Mouse (Mus musculus) CD8-positive naive resting alpha-beta T cell, adult 2 months (primary cell): ENCODE measurements at regions not wholly inside any gene's neighbourhood (a gene's known extent, or its start where the extent isn't known, plus 50 kb on each side); places are given as distances from the start of the nearest gene placed in this dataset.

ENCODE experiments used
- DNase-seq, 2 experiments: peaks; one replicate each; pipeline ENCODE4 v3.0.0; 2022; ENCODE audit warnings: low read depth in 2 of 2, low spot score in 2 of 2

- DNase-seq: no peak
Measured at GRCm38 (mm10) chr10:91319442-91320112, 138.5 kb upstream of the Tmpo start.

- DNase-seq: no peak
Measured at GRCm38 (mm10) chr10:91314441-91314840, 133.3 kb upstream of the Tmpo start.

GRCm38 (mm10) chr10:91313316-91313715 lies 132.2 kb upstream of the Tmpo start:
- DNase-seq: no peak

- no peak for DNase-seq
Measured at GRCm38 (mm10) chr10:91312913-91313312, 131.8 kb upstream of the Tmpo start.

DNA sequence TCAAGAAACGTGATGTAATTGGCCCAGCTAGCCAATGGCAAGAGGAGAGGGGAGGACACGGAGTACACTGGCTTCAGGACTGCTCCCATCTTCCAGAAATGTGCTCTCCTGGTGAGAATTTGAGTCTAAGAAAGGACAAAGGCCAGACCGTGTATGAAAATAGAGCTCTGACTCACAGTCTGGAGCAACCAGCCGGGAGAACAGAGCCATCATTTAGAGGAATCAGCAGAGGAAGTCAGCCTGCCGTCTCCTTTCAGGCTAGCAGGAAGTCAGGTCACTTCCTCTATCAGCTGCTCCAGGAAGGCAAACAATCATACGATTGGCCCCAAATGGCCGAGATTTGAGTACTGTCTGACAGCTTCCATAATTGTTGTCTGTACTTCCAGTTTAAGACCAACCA lies 119.0 kb upstream of the Tmpo start:
- DNase-seq: no peak

DNA sequence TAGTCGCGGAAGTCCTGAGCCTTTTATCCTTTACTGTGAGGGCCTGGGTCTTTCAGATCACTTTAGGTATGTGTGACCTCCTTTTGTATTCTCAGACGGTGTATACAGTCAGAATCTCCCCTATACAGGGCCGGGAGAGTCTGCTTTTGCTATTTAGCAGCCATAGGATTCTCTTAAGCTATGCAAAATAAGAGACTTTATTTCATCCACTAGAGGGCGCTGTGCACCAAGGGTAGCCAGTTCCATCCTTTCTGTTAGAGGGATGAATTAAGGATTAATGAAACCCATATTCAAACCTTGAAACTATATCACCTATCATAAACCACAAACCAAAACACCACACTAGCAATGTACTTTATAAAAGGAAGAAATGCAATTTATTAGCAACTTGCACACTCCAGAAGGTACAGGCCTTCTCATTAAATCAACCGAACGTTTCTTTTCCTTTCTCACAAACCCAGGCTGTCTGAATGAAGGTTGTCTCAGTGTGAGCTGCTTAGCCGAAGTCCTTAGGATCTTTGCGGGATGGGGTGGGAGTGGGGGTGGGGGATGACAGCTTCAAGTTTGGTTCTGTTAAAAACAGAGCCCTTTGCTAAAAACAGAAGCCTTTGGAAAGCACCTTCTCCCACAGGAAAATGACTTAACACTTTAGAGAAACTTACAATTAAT lies 116.8 kb upstream of the Tmpo start:
- DNase-seq: no peak

GRCm38 (mm10) chr10:91295345-91295744 lies 114.2 kb upstream of the Tmpo start:
- no peak for DNase-seq

DNA sequence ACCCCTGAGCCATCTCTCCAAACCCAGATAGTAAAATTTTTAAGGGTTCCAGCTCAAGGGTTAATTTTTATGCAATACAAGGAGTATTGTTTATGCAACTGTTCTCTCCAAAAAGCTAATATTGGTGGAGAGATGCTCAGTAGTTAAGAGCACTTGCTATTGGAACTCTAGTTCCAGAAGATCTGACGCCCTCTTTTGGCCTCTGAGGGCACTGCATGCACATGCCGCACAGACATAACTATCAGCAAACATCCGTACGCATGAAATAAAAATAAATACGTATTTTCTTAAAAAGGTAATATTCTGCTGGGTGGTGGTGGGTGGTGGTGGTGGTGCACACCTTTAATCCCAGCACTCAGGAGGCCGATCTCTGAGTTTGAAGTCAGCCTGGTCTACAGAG lies 112.1 kb upstream of the Tmpo start:
- no peak for DNase-seq

GRCm38 (mm10) chr10:91284259-91284658 lies 103.1 kb upstream of the Tmpo start:
- no peak for DNase-seq

DNA sequence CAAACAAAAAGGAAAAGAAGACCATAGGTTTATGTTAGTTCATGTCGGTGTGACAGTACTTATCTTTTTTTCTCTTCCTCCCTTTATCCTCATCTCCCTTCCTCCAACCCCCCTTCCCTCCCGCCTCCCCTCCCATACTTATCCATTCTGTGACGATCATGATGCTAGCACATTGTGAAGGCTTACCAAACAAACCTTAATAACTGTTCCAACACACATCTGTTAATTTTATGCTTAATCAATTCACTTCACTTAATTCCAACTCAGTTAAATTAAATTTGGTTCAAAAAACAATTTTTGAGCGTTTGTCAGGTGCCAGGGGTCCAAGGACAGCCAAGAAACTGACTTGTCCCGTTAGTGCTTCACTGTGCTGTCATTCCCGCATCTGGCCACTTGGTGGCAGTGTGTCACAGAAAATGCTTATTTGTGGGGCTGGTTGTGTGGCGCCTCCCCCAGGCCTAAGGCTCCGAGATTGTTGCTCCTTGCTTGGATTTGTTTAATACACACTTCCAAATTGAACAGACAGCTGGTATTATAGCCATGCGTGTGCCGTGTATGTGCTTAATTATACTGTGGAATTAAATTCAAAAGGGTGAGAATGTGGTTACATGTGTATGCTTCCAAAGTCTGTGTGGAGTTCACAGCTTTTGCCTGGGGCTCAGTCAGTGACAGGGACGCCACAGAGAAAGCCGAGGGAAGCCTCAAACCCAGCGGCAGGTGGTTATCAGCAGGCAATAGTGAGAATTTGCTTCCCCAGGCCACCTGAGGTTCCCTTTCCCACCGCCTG lies 90.0 kb upstream of the Tmpo start:
- peak; percentile 75 to 89 for DNase-seq

- DNase-seq: peak; percentile 69 to 82
Measured at GRCm38 (mm10) chr10:91270268-91270954, 89.3 kb upstream of the Tmpo start.

- no peak for DNase-seq
Measured at GRCm38 (mm10) chr10:91267886-91268285, 86.8 kb upstream of the Tmpo start.

GRCm38 (mm10) chr10:91260416-91260815 lies 79.3 kb upstream of the Tmpo start:
- DNase-seq: no peak

GRCm38 (mm10) chr10:91249681-91250195 lies 68.6 kb upstream of the Tmpo start:
- no peak for DNase-seq

GRCm38 (mm10) chr10:91244297-91244696 lies 63.2 kb upstream of the Tmpo start:
- no peak for DNase-seq

DNA sequence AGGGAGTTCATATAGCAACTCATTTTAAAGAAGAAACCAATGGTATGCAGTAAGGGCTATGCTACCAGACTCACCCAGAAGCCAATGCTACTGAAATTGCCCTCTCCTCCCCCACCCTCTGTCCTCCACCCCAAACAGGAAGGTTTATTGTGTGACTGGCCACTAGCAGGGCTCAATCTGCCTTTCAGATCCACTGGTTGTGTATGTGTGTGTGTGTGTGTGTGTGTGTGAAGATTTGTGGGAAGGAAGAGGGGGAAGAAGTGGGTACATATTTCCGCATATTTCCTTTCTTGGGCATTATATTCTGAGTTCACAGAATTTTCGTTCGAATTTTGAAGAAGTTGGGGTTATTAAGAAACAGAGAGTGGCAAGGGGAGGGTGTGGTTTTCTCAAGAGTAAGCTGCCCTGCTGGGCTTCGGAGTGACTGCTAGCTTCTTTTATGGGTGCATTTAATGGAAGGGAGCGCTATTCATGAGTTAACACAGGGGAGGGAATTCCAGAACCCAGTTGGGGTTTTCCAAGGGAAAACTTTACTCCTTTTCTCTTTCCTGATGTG lies 61.5 kb upstream of the Tmpo start:
- no peak for DNase-seq

GRCm38 (mm10) chr10:91241611-91242005 lies 60.5 kb upstream of the Tmpo start:
- DNase-seq: no peak

GRCm38 (mm10) chr10:91240856-91241610 lies 59.9 kb upstream of the Tmpo start:
- DNase-seq: no peak

- no peak for DNase-seq
Measured at GRCm38 (mm10) chr10:91240320-91240719, 59.2 kb upstream of the Tmpo start.

DNA sequence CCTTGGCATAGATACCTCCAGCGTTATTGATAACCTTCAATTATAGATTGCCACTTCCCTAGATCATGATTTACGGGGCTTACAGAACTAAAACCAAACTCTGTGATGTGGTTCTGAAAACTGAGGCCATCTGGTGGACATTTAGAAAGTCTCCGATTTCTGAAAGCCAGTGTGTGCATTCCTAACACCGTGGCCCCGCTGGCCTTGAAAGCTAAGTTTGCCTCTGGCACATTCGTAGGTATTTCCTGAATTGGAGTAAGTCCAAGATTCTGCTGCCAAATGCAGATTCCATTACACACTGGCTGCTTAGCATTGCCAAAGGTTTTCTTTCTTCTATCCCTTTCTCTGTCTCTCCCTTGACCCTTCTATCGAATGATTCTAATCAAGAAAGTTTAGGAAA lies 55.7 kb upstream of the Tmpo start:
- no peak for DNase-seq
